Mouse (Mus musculus) thymus, postnatal 0 days (tissue): Measurements from ENCODE around the gene Mlst8. TPM values are rescaled to one million over a fixed set of nuclear protein-coding genes. Genes with fewer than 3 reads are reported as not detected.
"Not testable (repeated sequence)": the region's sequence is repeated elsewhere in the genome, so short reads cannot be mapped to it uniquely, and the experiment has no call there.

Source experiments
- DNase-seq: peaks from one replicate; pipeline ENCODE4 v3.0.0-alpha.2; 2015; ENCODE audit warnings: low spot score
- polyA plus RNA-seq: library from polyadenylated mRNA; unstranded; fragments of >200 nt; fragmentation: Nextera tagmentation; extraction: Ambion mirVana; gene quantifications from 2 replicates; pipeline ENCODE4 v1.2.1, GENCODE M21; 2015

Mlst8 gene
- polyA plus RNA-seq, 1 experiment from 2014 or later = 18.6 TPM

- DNase-seq = no peak
Observed at GRCm38 (mm10) chr17:24429201-24429983, 49.5 kb downstream of the Mlst8 start.

DNA sequence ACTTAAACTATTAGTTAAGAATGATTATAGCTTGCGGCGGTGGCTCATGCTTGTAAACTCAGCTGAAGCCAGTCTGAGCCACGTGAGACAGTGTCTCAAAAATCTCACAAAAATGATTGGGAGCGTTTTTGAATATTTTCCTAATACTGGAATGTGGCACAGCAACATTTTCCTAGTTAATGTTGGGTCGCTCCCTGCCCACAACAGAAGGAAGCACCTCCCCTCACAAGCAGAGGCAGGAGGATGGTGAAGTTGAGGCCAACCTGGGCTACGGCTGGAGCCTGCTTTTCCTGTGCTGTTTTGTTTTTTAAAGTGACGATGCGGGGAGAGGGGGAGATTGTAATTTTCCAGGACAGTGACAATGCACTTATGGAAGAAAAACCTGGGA lies 51.7 kb downstream of the Mlst8 start:
- no peak for DNase-seq

DNA sequence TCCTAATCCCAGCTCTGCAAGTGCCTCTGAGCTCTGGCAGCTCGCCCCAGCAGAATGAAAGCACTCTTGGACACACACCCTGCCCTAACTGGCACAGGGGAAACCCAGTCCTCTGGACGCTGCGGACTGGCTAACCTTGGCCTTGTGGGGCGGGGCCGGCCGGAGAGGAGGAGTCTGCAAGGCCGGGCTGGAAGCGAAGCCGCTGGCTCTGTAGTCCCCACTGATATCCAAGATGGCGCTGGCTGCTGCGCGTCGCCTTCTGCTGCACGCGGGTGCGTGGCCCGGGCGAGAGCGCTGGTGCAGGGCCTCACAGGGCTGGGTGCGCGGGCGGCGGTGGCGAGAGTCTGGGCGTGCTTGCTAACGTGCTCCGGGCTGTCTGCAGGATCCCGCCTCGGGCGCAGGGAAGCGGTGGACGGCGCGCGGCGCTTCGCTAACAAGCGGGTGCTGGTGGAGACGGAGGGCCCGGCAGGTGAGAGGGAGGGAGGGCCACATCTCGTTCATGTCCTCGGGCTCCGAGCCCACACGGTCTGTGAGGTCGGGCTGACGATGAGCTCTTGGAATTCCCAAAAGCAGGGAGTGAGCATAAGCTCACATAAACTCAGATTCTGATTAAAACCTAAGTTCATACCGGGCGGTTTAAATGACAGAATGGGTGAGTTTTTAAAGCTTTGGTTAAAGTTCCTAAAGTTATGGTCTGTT lies 52.3 kb downstream of the Mlst8 start, which contains the start of gene Eci1:
TSS of gene Eci1 (plus strand) at position 171 of the 699 bp plus-strand sequence.
- peak; percentile 64 for DNase-seq

DNA sequence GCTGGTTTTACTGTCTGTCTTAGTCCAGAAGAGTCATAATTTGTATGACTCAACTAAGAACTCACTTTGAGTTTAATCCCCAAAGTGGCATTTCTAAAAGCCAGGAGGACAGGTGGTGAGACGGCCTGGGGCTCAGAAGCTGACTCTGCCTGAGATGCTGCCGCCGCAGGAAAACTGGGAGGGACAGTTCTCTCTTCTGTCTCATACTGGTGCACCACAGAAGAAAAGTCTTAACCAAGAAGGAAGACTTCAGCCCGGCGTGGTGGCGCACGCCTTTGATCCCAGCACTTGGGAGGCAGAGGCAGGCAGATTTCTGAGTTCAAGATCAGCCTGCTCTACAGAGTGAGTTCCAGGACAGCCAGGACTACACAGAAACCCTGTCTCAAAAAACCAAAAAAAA lies 53.0 kb downstream of the Mlst8 start:
- DNase-seq = no peak

- DNase-seq = not testable (repeated sequence)
Observed at GRCm38 (mm10) chr17:24425326-24425725, 53.6 kb downstream of the Mlst8 start.

- no peak for DNase-seq
Observed at GRCm38 (mm10) chr17:24424489-24424888, 54.4 kb downstream of the Mlst8 start.

Other genes starting within 250 kb of the Mlst8 start
- gene Ccnf, start 227.6 kb downstream of the Mlst8 start, polyA plus RNA-seq = 63.0 and 74.3 TPM in 2 replicates
- not detected in 2 replicates for gene Abca17, start 128.0 kb downstream of the Mlst8 start, polyA plus RNA-seq
- 5.6 and 8.1 TPM in 2 replicates for gene Abca3, start 127.1 kb downstream of the Mlst8 start, polyA plus RNA-seq
- 232 and 240 TPM in 2 replicates for gene Rnps1, start 64.5 kb downstream of the Mlst8 start, polyA plus RNA-seq
- gene Eci1, start 52.4 kb downstream of the Mlst8 start, polyA plus RNA-seq = 23.2 and 31.3 TPM in 2 replicates
- gene Dnase1l2, start 36.0 kb downstream of the Mlst8 start, polyA plus RNA-seq = 1.7 and 1.9 TPM in 2 replicates
- gene E4f1, start 8.8 kb downstream of the Mlst8 start, polyA plus RNA-seq = 12.2 and 24.5 TPM in 2 replicates
- gene Pgp, start 8.7 kb downstream of the Mlst8 start, polyA plus RNA-seq = 55.7 and 57.4 TPM in 2 replicates
- 0.18 TPM in 1 of 2 replicates, not detected in the other for gene Bricd5, start 5.2 kb downstream of the Mlst8 start, polyA plus RNA-seq
- gene Caskin1, start 9.5 kb upstream of the Mlst8 start, polyA plus RNA-seq = 0.10 and 0.19 TPM in 2 replicates
- gene Traf7, start 48.9 kb upstream of the Mlst8 start, polyA plus RNA-seq = 59.9 and 64.3 TPM in 2 replicates
- gene Rab26, start 55.1 kb upstream of the Mlst8 start, polyA plus RNA-seq = 1.5 and 2.4 TPM in 2 replicates
- gene Pkd1, start 70.8 kb upstream of the Mlst8 start, polyA plus RNA-seq = 4.6 and 6.4 TPM in 2 replicates
- 25.0 and 26.0 TPM in 2 replicates for gene Tsc2, start 153.6 kb upstream of the Mlst8 start, polyA plus RNA-seq
- 8.2 and 10.4 TPM in 2 replicates for gene Nthl1, start 153.6 kb upstream of the Mlst8 start, polyA plus RNA-seq
- 11.3 and 11.9 TPM in 2 replicates for gene Slc9a3r2, start 171.2 kb upstream of the Mlst8 start, polyA plus RNA-seq
- 0.21 TPM in 1 of 2 replicates, not detected in the other for gene Npw, start 179.4 kb upstream of the Mlst8 start, polyA plus RNA-seq
- gene Zfp598, start 190.6 kb upstream of the Mlst8 start, polyA plus RNA-seq = 11.6 and 14.5 TPM in 2 replicates
- gene Syngr3, start 210.9 kb upstream of the Mlst8 start, polyA plus RNA-seq = 0.09 and 0.13 TPM in 2 replicates
- gene Gfer, start 217.1 kb upstream of the Mlst8 start, polyA plus RNA-seq = 36.0 and 36.2 TPM in 2 replicates
- gene Noxo1, start 217.2 kb upstream of the Mlst8 start, polyA plus RNA-seq = 2.3 and 3.0 TPM in 2 replicates
- gene Tbl3, start 228.6 kb upstream of the Mlst8 start, polyA plus RNA-seq = 65.9 TPM in 2 replicates
- gene Rnf151, start 239.0 kb upstream of the Mlst8 start, polyA plus RNA-seq = 0.13 TPM in 1 of 2 replicates, not detected in the other
- 1,372 and 1,374 TPM in 2 replicates for gene Rps2, start 239.0 kb upstream of the Mlst8 start, polyA plus RNA-seq
- gene Ndufb10, start 245.4 kb upstream of the Mlst8 start, polyA plus RNA-seq = 304 and 335 TPM in 2 replicates
- gene Rpl3l, start 248.7 kb upstream of the Mlst8 start, polyA plus RNA-seq = 0.82 and 1.6 TPM in 2 replicates